Mouse (Mus musculus) hindbrain, embryonic 11.5 days (tissue): ENCODE results near the gene Foxn3. TPM values are rescaled to one million over a fixed set of nuclear protein-coding genes. Genes with fewer than 3 reads are reported as not detected.

Source experiments
- ATAC-seq: fragments of 200-750 bp; cut with Nextera tagmentation; 2 replicates; pipeline ENCODE4 v1.8.0; 2017; ENCODE audit warnings: mild to moderate bottlenecking, moderate TSS enrichment, moderate library complexity; ENCODE audit not compliant: low FRiP score
- DNase-seq: peaks from one replicate; pipeline ENCODE4 v3.0.0-alpha.2; 2015; ENCODE audit warnings: low spot score
- H3K27ac ChIP-seq: fragments of 300-500 bp; sonication (generic); 2 replicates; pipeline ENCODE4 v1.5.1; 2014; ENCODE audit warnings: mild to moderate bottlenecking, low read depth, low read length
- H3K27me3 ChIP-seq: fragments of 300-500 bp; sonication (generic); 2 replicates; pipeline ENCODE4 v1.6.1; 2014; ENCODE audit warnings: mild to moderate bottlenecking, low read length, moderate library complexity, mixed read lengths; ENCODE audit not compliant: control insufficient read depth, insufficient read depth
- H3K36me3 ChIP-seq: fragments of 300-500 bp; sonication (generic); 2 replicates; pipeline ENCODE4 v1.6.1; 2014; ENCODE audit warnings: mild to moderate bottlenecking, low read length, moderate library complexity, mixed read lengths; ENCODE audit not compliant: control insufficient read depth, insufficient read depth
- H3K4me1 ChIP-seq: fragments of 300-500 bp; sonication (generic); replicated peaks from 2 replicates; pipeline ENCODE4 v1.6.1; 2014; ENCODE audit warnings: low read length, mixed read lengths; ENCODE audit not compliant: control insufficient read depth, insufficient read depth
- H3K4me2 ChIP-seq: fragments of 300-500 bp; sonication (generic); replicated peaks from 2 replicates; pipeline ENCODE4 v1.6.1; 2014; ENCODE audit warnings: mild to moderate bottlenecking, low read depth, low read length
- H3K4me3 ChIP-seq: fragments of 300-500 bp; sonication (generic); 2 replicates; pipeline ENCODE4 v1.5.1; 2014; ENCODE audit warnings: low read depth, low read length
- H3K9ac ChIP-seq: fragments of 300-500 bp; sonication (generic); 2 replicates; pipeline ENCODE4 v1.6.1; 2014; ENCODE audit warnings: low read depth, low read length
- H3K9me3 ChIP-seq: fragments of 300-500 bp; sonication (generic); 2 replicates; pipeline ENCODE4 v1.6.1; 2016; ENCODE audit warnings: low read length; ENCODE audit not compliant: control insufficient read depth
- WGBS: fragments of 180-500 bp; shearing (Covaris S2); extraction: QIAGEN DNeasy Blood & Tissue Kit; methylation state at CpG from one replicate; pipeline ENCODE4 v1.1.7; 2014; 5-methylcytosine and 5-hydroxymethylcytosine counted together
- polyA plus RNA-seq: library from polyadenylated mRNA; unstranded; fragments of >200 nt; fragmentation: Nextera tagmentation; extraction: Ambion mirVana; gene quantifications from 2 replicates; pipeline ENCODE4 v1.2.1, GENCODE M21; 2014

Foxn3 gene
- polyA plus RNA-seq, 1 experiment from 2014 or later: 91.6 TPM

DNA sequence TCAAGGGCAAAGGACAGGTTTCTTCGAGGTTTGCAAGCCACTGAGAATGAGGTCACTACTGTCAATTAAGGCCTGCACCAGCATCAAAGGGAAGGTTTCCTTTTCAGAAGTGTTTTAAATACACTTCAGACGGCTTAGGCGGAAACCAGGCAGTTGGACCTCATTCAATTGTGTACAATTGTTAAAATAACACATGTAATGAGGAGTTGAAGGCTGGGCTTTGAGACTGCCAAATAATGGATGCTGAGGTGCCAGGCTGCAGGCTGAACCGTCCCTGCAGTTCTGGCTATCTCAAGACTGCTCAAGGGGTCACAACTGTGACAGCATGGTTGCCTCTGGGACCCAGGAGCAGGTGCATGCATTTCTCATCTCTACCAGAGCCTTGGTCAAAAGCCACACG, 89.2 kb downstream of the Foxn3 start:
- Histone ChIP-seq H3K27me3 (no peaks in the 10 kb centered on the region), H3K4me2 (no peak overlapping the region), H3K9me3 (no peaks in the 10 kb centered on the region), H3K36me3 (no peaks in the 10 kb centered on the region), H3K4me3 (no peak overlapping the region), H3K27ac (no peak overlapping the region), H3K9ac (no peak overlapping the region), H3K4me1 (no peaks in the 10 kb centered on the region)
- ATAC-seq: peak; percentile 25; the same call in 1 of the 2 replicates
- DNase-seq: no peak
- 49% methylated on average over 5 of the region's 5 CpGs for WGBS

DNA sequence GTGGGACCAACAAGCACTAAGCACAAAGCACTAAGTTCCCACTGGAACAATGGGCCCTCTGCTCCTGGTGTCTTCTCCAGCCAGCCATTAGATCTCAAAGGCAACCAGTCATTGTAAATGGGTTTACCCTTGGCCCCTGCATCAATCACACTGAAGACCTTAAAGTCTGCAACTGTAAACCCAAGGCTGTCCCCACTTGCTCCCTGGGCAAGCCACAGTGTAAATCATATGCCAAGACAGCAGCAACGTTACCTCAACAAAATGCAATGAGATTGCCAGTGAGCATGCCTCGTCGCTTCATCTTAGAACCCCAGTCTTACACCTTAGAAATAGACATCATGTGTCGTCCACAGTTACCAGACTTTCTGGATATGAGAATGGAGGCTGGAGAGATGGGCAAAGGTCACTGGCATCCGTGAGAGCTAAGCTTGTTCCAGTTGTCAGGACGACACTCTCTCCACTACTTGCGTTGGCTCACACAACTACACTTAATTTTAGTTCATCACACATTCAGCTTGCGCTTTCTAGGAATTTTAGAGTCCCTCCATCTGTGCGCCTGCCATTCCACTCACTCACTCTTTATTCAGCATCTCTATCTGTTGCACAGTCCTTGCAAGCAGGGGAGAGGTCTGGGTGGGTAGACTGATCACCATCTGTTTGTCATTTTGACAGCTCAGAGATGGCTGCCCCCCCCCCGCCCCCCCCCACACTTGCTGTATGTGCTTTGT, 89.8 kb downstream of the Foxn3 start:
- no peak overlapping the region for H3K9ac ChIP-seq
- H3K9me3 ChIP-seq: no peaks in the 10 kb centered on the region
- no peak overlapping the region for H3K27ac ChIP-seq
- no peaks in the 10 kb centered on the region for H3K36me3 ChIP-seq
- no peak overlapping the region for H3K4me3 ChIP-seq
- ATAC-seq (no peak), DNase-seq (no peak)
- H3K27me3 ChIP-seq: no peaks in the 10 kb centered on the region
- no peak overlapping the region for H3K4me2 ChIP-seq
- 79% methylated on average over 10 of the region's 10 CpGs for whole genome bisulfite sequencing
- H3K4me1 ChIP-seq: no peaks in the 10 kb centered on the region

DNA sequence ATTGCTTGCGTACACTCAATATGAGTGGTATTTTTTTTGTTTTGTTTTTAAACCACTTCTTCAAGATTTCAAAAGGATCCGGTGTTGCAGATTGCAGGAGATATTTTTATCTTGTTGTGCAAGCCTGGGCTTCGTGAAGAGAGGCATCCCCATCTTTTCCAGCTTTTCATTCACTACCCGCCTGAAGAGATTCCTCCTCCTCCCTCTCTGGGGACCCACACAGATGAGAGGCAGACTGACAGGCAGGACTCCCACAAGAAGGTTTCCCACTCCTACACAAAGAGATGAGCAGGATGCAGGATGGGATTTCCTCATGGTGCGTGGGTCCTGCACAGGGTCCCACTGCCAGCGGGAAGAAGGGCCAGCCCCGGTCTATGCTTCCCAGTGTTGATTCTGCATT, 92.0 kb downstream of the Foxn3 start:
- no peak for DNase-seq
- no peak for ATAC-seq
- no peak overlapping the region for H3K4me3 ChIP-seq
- H3K4me2 ChIP-seq: no peak overlapping the region
- peaks cover 6% of the 10 kb centered on the region; the same call in 1 of the 2 replicates for H3K4me1 ChIP-seq
- H3K27ac ChIP-seq: no peak overlapping the region
- H3K36me3 ChIP-seq: no peaks in the 10 kb centered on the region
- 85% methylated on average over 7 of the region's 7 CpGs for WGBS
- H3K9ac ChIP-seq: no peak overlapping the region
- no peaks in the 10 kb centered on the region for H3K27me3 ChIP-seq
- H3K9me3 ChIP-seq: no peaks in the 10 kb centered on the region

DNA sequence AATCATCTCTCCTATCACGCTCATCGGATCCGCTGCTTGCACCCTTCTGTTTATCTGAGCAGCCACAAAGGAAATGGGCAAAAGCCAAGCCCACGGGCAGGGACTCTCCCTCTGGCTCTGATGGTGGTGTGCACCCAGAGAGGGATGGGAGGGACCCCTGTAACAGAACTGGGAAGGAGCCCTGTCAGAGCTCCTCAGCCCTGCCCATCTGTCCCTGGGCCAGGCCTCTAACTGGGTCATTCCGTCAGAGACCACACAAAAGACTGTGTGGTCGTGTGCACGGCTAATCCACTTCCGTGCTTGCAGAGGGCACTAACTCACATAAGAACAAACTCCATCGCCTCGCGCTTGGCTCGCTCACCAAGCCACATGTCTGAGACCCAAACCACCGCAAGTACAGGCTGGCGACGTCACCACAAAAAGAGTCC, 95.5 kb downstream of the Foxn3 start:
- no peaks in the 10 kb centered on the region for H3K27me3 ChIP-seq
- H3K9ac ChIP-seq: no peak overlapping the region
- H3K9me3 ChIP-seq: no peaks in the 10 kb centered on the region
- H3K27ac ChIP-seq: peak overlapping the region; percentile 56
- no peaks in the 10 kb centered on the region for H3K36me3 ChIP-seq
- WGBS: 59% methylated on average over 15 of the region's 15 CpGs
- peak; percentile 45 for DNase-seq
- H3K4me1 ChIP-seq: peaks cover 6% of the 10 kb centered on the region; the same call in 1 of the 2 replicates
- H3K4me3 ChIP-seq: no peak overlapping the region
- ATAC-seq: peak; percentile 78
- no peak overlapping the region for H3K4me2 ChIP-seq

DNA sequence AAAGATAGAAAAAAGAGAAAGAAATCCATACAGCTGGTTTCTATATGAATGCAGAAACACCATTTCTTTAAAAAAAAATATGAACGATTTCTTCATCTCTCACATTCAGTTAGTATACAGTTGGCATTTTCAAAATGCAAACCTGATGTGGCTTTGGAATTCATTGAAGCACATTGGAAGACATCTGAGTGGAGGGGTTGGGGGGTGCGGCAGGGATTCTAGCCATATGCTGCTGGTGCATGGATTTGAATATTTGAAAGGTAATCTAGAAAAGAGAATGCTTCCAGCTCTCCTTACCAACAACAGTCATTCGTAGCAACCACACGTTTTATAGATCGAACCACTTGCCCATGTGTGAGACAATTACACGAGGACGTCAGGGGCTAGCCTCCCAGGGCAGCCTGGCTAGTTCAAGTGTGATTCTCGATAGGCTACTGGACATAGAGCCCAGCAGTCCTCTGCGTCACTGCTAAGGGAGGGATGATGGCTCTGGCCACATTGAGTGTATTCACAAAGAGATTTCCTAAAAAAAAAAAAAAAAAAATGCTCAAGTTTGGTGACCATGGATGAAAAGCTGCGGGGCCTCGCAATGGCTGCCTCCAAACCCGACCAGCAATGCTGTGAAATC, 96.0 kb downstream of the Foxn3 start:
- no peaks in the 10 kb centered on the region for H3K36me3 ChIP-seq
- ATAC-seq: peak; percentile 63; the same call in 1 of the 2 replicates
- H3K9me3 ChIP-seq: no peaks in the 10 kb centered on the region
- H3K4me3 ChIP-seq: no peak overlapping the region
- H3K27ac ChIP-seq: peak overlapping the region; percentile 56
- 77% methylated on average over 12 of the region's 12 CpGs for WGBS
- no peak overlapping the region for H3K9ac ChIP-seq
- peak; percentile 21 for DNase-seq
- peaks cover 6% of the 10 kb centered on the region; the same call in 1 of the 2 replicates for H3K4me1 ChIP-seq
- H3K4me2 ChIP-seq: no peak overlapping the region
- H3K27me3 ChIP-seq: no peaks in the 10 kb centered on the region

DNA sequence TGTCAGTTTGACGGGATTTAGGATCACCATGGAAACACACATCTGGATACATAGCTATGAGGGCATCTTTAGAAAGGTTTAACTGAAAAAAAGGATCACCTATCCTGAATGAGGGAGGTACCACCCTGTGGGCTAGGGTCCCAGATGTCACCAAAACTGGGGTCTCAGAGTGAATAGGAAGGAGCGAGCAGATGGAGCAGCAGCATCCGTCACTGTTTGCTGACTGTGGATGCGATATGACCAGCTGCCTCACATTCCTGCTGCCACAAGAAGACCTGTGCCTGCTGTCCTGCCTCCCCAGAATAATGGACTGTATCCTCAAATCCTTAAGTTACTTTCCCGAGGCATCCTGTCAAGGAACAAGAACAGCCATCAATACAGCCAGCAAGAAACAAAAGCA, 97.0 kb downstream of the Foxn3 start:
- Histone ChIP-seq H3K27ac (no peak overlapping the region), H3K4me1 (peaks cover 6% of the 10 kb centered on the region; the same call in 1 of the 2 replicates), H3K9ac (no peak overlapping the region), H3K9me3 (no peaks in the 10 kb centered on the region), H3K4me2 (no peak overlapping the region), H3K36me3 (no peaks in the 10 kb centered on the region), H3K4me3 (no peak overlapping the region), H3K27me3 (no peaks in the 10 kb centered on the region)
- ATAC-seq (0 out of 2 replicates have a peak, but pooled peaks have one; percentile 28), DNase-seq (no peak)
- 56% methylated on average over 5 of the region's 5 CpGs for WGBS

DNA sequence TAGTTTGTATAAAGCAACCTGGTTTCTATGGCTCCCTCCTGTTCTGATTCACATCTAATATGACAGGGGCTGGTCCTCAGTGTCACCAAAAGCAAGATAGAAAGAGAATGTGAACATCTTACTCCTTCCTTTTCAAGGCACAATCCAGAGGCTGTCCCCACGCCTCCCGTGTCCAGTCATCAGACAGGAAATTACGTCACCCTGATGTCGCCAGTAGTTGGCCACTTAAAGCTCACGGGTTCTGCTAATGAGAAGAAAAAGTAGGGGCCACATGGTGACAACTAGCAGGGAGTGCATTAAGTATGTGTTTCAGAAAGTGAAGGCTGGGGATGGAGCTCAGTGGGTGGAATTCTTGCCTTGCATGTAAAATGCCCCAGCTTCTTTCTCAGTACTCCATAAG, 99.1 kb downstream of the Foxn3 start:
- Histone ChIP-seq H3K27ac (no peak overlapping the region), H3K36me3 (no peaks in the 10 kb centered on the region), H3K4me1 (peaks cover 6% of the 10 kb centered on the region; the same call in 1 of the 2 replicates), H3K4me2 (no peak overlapping the region), H3K9me3 (no peaks in the 10 kb centered on the region), H3K9ac (no peak overlapping the region), H3K27me3 (no peaks in the 10 kb centered on the region), H3K4me3 (no peak overlapping the region)
- no peak for DNase-seq
- no peak for ATAC-seq
- WGBS: 83% methylated on average over 5 of the region's 5 CpGs

DNA sequence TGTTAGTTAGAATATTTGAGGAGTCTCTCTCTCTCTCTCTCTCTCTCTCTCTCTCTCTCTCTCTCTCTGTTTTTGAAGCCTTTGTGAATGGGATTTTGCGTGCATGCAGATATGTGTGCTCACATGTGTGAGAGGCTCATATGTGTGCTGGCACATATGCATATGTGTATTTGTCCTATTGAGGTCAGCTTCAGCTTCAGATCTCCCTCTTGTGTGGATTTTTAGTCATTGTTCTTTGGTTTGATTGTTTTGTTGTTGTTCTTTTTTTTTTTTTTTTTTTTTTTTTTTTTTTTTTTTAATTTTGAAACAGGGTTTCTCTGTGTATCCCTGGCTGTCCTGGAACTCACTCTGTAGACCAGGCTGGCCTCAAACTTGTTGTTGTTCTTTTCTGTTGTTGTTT, 100.5 kb downstream of the Foxn3 start:
- H3K27ac ChIP-seq: no peak overlapping the region
- H3K9me3 ChIP-seq: no peaks in the 10 kb centered on the region
- H3K36me3 ChIP-seq: no peaks in the 10 kb centered on the region
- WGBS: 87% methylated on average over 1 of the region's 1 CpGs
- H3K9ac ChIP-seq: no peak overlapping the region
- H3K4me1 ChIP-seq: peaks cover under 1% of the 10 kb centered on the region; the same call in 1 of the 2 replicates
- DNase-seq (no peak), ATAC-seq (no peak)
- H3K4me3 ChIP-seq: no peak overlapping the region
- no peak overlapping the region for H3K4me2 ChIP-seq
- H3K27me3 ChIP-seq: no peaks in the 10 kb centered on the region

DNA sequence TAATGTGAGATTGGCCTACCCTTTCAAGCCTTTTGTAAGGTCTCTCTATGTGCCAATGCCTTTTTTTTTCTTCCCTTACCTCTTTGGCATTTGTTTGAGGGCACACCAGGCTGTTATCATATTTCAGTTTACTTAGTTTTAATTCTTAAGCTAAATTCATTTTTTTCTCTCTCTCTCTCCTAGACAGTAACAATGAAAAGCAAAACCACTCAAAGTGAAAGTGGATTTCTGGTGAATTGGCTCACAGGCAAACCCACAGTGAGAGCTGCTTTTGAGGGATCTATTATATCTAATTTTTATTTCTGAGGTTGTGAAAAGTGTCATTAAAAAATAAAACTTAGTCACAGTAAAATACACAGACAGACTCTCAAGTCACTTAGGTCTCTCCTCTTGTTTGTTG, 101.1 kb downstream of the Foxn3 start:
- Histone ChIP-seq H3K9me3 (no peaks in the 10 kb centered on the region), H3K27ac (no peak overlapping the region), H3K9ac (no peak overlapping the region), H3K4me3 (no peak overlapping the region), H3K4me2 (no peak overlapping the region), H3K4me1 (no peaks in the 10 kb centered on the region), H3K36me3 (no peaks in the 10 kb centered on the region), H3K27me3 (no peaks in the 10 kb centered on the region)
- ATAC-seq: no peak
- no peak for DNase-seq
